Mouse (Mus musculus): Measurements from ENCODE around the gene Gramd1b. TPM values are rescaled to one million over a fixed set of nuclear protein-coding genes. Genes with fewer than 3 reads are reported as not detected.

Gramd1b gene
- polyA plus RNA-seq, 1 experiment = 0.02 TPM

DNA sequence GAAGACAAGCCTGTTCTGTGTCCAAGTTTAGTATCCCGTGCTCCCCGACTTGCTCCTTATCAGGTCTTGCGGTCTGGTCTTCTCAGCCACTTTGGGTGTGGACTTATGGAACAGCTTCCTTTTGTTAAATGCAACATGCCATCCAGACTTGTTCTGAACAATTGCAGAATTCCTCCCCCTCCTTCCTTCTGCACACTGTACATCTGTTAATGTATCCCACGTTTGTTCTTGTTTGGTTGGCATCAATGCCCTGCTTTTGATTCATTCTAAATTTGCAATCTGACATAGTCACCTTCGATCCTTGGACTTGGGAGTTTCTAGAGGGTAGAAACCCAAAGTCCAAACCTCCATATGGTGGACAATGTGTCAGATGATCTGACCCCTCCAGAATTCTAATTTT, 255.3 kb downstream of the Gramd1b start:
- TF ChIP-seq TAL1 (IDR thresholded peaks at IDR 0.05; ENCODE audit: low read length) = no peak
- TF ChIP-seq GATA1 (IDR thresholded peaks at IDR 0.05; ENCODE audit: low read length) = no peak
- no peaks in the 10 kb centered on the region for H3K9me3 ChIP-seq (ENCODE audit: control insufficient read depth, low read length)
- no peaks in the 10 kb centered on the region for H3K36me3 ChIP-seq (ENCODE audit: control insufficient read depth)
- no peak overlapping the region for H3K4me3 ChIP-seq (replicated peaks)
- no peaks in the 10 kb centered on the region for H3K27me3 ChIP-seq (ENCODE audit: control insufficient read depth)
- H3K4me1 ChIP-seq (ENCODE audit: control insufficient read depth) = no peaks in the 10 kb centered on the region

DNA sequence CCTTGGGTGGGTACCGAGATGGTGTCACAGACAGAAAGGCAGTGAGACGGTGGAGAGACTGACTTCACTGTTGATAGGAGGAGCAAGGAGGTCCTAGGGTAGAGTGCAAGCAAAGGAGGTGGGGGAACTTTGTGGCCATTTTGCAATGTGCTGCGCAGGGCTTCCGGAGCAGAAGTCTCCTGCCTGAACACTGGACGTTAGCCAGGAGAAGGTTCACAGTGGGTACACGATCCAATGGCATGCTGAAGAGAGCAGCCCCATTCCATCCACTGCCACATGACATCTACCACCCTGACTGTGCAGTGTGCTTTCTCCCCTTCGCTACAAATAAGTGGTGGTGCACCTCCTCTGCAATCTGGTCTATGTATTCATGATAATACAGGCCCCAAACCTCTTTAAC, 258.4 kb downstream of the Gramd1b start:
- no peak for TF ChIP-seq TAL1 (IDR thresholded peaks at IDR 0.05; ENCODE audit: low read length)
- no peak for TF ChIP-seq GATA1 (IDR thresholded peaks at IDR 0.05; ENCODE audit: low read length)
- Histone ChIP-seq H3K4me1 (ENCODE audit: control insufficient read depth) (no peaks in the 10 kb centered on the region), H3K27me3 (ENCODE audit: control insufficient read depth) (peaks cover 16% of the 10 kb centered on the region), H3K9me3 (ENCODE audit: control insufficient read depth, low read length) (no peaks in the 10 kb centered on the region), H3K4me3 (replicated peaks) (no peak overlapping the region), H3K36me3 (ENCODE audit: control insufficient read depth) (no peaks in the 10 kb centered on the region)

DNA sequence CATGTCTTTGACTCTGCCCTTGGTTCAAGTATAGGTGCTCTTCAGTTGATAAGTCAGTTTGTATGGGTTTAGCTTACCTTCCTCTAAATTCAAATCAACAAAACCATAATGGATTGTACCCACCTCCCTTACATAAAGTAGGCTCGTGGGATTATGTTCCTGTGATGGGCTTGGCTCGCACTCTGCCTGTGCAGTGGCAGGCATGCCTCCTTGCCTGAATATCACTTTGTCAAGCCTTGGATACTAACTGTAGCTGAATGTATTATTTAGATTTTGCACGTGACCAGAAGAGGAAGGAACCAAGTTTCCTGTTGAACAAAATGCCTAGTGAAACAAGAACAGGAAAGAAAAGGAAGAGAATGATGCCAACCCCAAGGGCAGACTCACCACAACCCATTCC, 260.1 kb downstream of the Gramd1b start:
- H3K36me3 ChIP-seq (ENCODE audit: control insufficient read depth) = no peaks in the 10 kb centered on the region
- no peaks in the 10 kb centered on the region for H3K4me1 ChIP-seq (ENCODE audit: control insufficient read depth)
- peaks cover 16% of the 10 kb centered on the region for H3K27me3 ChIP-seq (ENCODE audit: control insufficient read depth)
- H3K9me3 ChIP-seq (ENCODE audit: control insufficient read depth, low read length) = no peaks in the 10 kb centered on the region
- TF ChIP-seq TAL1 (IDR thresholded peaks at IDR 0.05; ENCODE audit: low read length) (no peak), GATA1 (IDR thresholded peaks at IDR 0.05; ENCODE audit: low read length) (no peak)
- no peak overlapping the region for H3K4me3 ChIP-seq (replicated peaks)

DNA sequence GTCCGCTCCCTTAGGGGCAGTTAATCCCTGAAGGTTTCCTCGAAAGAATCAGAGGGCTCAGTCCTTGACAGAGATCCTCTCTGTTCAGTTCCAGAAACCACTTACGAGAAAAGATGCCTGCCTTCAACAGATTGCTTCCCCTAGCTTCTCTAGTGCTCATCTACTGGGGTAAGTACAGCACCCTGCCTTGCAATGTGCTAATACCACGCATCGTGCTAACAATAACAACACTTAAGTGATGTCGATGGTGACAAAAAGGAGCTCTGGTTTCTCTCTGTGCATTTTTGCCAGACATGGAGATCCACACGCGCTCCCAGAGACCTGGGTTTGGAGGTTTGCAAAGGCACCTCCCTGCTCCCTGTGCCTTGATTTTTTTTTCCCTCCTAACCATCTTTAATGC, 261.3 kb downstream of the Gramd1b start:
- TF ChIP-seq GATA1 (IDR thresholded peaks at IDR 0.05; ENCODE audit: low read length) (no peak), TAL1 (IDR thresholded peaks at IDR 0.05; ENCODE audit: low read length) (no peak)
- Histone ChIP-seq H3K36me3 (ENCODE audit: control insufficient read depth) (no peaks in the 10 kb centered on the region), H3K4me1 (ENCODE audit: control insufficient read depth) (no peaks in the 10 kb centered on the region), H3K27me3 (ENCODE audit: control insufficient read depth) (peaks cover 16% of the 10 kb centered on the region), H3K4me3 (replicated peaks) (no peak overlapping the region), H3K9me3 (ENCODE audit: control insufficient read depth, low read length) (no peaks in the 10 kb centered on the region)

DNA sequence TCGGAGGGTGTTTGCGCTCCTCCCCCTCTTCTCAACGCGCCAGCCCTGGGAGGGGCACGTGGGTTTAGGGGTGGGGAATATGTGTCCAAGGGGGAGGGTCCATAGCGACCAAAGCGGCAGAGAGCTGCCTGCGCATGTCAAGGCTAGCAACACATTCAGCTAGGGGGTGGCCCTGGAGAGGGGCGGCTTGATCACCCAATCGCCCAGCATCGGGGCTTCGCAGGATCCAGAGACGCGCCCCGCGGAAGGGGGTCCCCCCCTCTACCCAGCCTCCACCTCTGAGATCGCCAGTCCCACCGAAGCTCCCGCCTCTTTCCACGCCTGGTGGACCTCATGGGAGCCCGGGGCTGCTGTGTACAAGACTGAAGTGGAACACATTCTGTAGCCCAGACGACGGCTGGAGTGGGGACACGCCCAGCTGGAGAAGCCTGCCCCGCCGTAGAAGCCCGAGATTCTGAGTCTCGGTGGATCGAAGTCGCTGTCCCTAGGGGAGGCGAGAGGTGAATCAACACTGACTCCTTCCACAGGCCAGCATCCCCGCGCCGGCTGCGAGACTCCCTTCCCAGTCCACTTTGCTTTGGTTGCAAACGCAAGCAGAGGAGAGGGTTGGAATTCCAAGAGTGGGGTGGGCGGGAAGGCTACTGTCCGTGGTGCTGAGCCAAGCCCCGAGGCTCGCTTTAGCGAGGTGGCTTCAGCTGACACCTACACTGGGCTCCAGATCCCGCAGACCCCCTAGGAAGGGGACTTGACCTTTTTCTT, 261.9 kb downstream of the Gramd1b start, which contains the start of gene Scn3b:
Gene Scn3b, plus strand, starts transcription at position 115 of the 759 bp plus-strand sequence.
- no peaks in the 10 kb centered on the region for H3K9me3 ChIP-seq (ENCODE audit: control insufficient read depth, low read length)
- peaks cover 16% of the 10 kb centered on the region for H3K27me3 ChIP-seq (ENCODE audit: control insufficient read depth)
- H3K36me3 ChIP-seq (ENCODE audit: control insufficient read depth) = no peaks in the 10 kb centered on the region
- TF ChIP-seq TAL1 (IDR thresholded peaks at IDR 0.05; ENCODE audit: low read length) = no peak
- no peak for TF ChIP-seq GATA1 (IDR thresholded peaks at IDR 0.05; ENCODE audit: low read length)
- no peaks in the 10 kb centered on the region for H3K4me1 ChIP-seq (ENCODE audit: control insufficient read depth)
- no peak within 1 kb of the TSS for H3K4me3 ChIP-seq (replicated peaks)

DNA sequence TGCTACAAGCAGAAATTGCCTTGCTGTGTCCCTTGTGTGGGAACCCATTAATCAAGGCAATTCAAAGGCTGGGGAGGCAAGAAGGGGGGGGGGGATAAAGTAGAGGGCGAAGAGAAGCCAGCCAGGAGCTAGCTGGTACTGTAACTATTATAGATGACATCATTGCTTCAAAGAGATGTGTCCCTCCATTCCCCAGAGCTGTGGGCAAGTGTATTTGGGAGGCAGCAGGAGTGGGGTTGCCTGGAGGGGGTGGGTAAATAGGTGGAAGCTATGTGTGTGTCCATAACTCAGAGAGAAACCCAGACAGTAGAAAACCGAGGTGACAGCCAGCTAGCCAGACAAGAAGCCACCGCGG, 262.5 kb downstream of the Gramd1b start:
- TF ChIP-seq GATA1 (IDR thresholded peaks at IDR 0.05; ENCODE audit: low read length) = no peak
- TF ChIP-seq TAL1 (IDR thresholded peaks at IDR 0.05; ENCODE audit: low read length) = no peak
- Histone ChIP-seq H3K4me1 (ENCODE audit: control insufficient read depth) (no peaks in the 10 kb centered on the region), H3K4me3 (replicated peaks) (no peak overlapping the region), H3K36me3 (ENCODE audit: control insufficient read depth) (no peaks in the 10 kb centered on the region), H3K9me3 (ENCODE audit: control insufficient read depth, low read length) (no peaks in the 10 kb centered on the region), H3K27me3 (ENCODE audit: control insufficient read depth) (peaks cover 16% of the 10 kb centered on the region)

DNA sequence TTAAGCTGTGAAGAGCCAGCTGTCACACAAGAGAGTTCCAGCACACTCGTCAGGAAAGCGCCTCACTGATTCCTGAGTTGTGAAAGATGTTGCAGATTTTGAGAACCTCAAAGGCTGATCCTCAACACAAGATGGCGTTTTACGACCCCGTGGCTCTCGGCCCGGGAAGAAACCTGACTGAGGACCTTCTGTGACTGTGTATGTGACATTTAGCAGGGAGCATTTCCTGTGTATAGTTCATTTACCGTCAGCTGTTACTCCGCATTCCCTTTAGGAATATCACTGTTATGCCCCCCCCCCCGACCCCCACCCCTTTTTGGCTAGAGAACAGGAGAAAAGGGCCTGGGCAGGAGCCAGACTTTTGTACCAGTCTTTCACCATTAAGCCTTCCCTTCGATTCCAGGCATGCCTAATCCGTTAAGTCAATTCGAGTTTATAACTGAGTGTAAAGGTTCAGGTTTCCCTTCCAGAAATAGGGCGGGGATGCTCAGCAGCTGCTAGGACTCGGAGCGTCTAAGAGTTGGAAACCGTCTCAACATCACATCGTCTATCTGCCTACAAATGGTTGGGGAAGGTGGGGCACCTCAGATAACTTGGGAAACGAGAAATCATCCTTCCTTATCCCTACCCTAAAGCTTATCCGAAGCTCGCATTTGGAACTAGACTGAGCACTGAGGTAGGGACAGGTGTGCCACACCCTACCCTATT, 263.0 kb downstream of the Gramd1b start:
- Histone ChIP-seq H3K4me3 (replicated peaks) (no peak overlapping the region), H3K27me3 (ENCODE audit: control insufficient read depth) (peaks cover 16% of the 10 kb centered on the region), H3K9me3 (ENCODE audit: control insufficient read depth, low read length) (no peaks in the 10 kb centered on the region), H3K36me3 (ENCODE audit: control insufficient read depth) (no peaks in the 10 kb centered on the region), H3K4me1 (ENCODE audit: control insufficient read depth) (no peaks in the 10 kb centered on the region)
- TF ChIP-seq GATA1 (IDR thresholded peaks at IDR 0.05; ENCODE audit: low read length) (no peak), TAL1 (IDR thresholded peaks at IDR 0.05; ENCODE audit: low read length) (no peak)

- no peaks in the 10 kb centered on the region for H3K36me3 ChIP-seq (ENCODE audit: control insufficient read depth)
- H3K4me1 ChIP-seq (ENCODE audit: control insufficient read depth) = no peaks in the 10 kb centered on the region
- no peak for TF ChIP-seq TAL1 (IDR thresholded peaks at IDR 0.05; ENCODE audit: low read length)
- no peak overlapping the region for H3K4me3 ChIP-seq (replicated peaks)
- H3K27me3 ChIP-seq (ENCODE audit: control insufficient read depth) = peaks cover 6% of the 10 kb centered on the region
- no peaks in the 10 kb centered on the region for H3K9me3 ChIP-seq (ENCODE audit: control insufficient read depth, low read length)
Observed at GRCm38 (mm10) chr9:40263874-40264273, 267.3 kb downstream of the Gramd1b start.

GRCm38 (mm10) chr9:40252459-40252858, 278.7 kb downstream of the Gramd1b start:
- Histone ChIP-seq H3K4me1 (ENCODE audit: control insufficient read depth) (no peaks in the 10 kb centered on the region), H3K36me3 (ENCODE audit: control insufficient read depth) (no peaks in the 10 kb centered on the region), H3K27me3 (ENCODE audit: control insufficient read depth) (no peaks in the 10 kb centered on the region), H3K9me3 (ENCODE audit: control insufficient read depth, low read length) (peaks cover 4% of the 10 kb centered on the region), H3K4me3 (replicated peaks) (no peak overlapping the region)
- no peak for TF ChIP-seq TAL1 (IDR thresholded peaks at IDR 0.05; ENCODE audit: low read length)
- no peak for TF ChIP-seq GATA1 (IDR thresholded peaks at IDR 0.05; ENCODE audit: low read length)

Measured in erythroblast, embryonic 14.5 days (primary cell).